Mouse (Mus musculus) embryonic facial prominence, embryonic 14.5 days (tissue): ENCODE results near the gene Tbck. TPM values are rescaled to one million over a fixed set of nuclear protein-coding genes. Genes with fewer than 3 reads are reported as not detected.

Experiments
- ATAC-seq: fragments of 200-750 bp; cut with Nextera tagmentation; 2 replicates; pipeline ENCODE4 v1.8.0; 2017; ENCODE audit warnings: low read depth, moderate number of reproducible peaks, moderate TSS enrichment
- DNase-seq: peaks from one replicate; pipeline ENCODE4 v3.0.0-alpha.2; 2015; ENCODE audit warnings: low spot score
- H3K27ac ChIP-seq: fragments of 300-500 bp; sonication (generic); replicated peaks from 2 replicates; pipeline ENCODE4 v1.5.1; 2014; ENCODE audit warnings: low read depth, mild to moderate bottlenecking, low read length, moderate library complexity
- H3K27me3 ChIP-seq: fragments of 300-500 bp; sonication (generic); replicated peaks from 2 replicates; pipeline ENCODE4 v1.6.1; 2014; ENCODE audit warnings: low read length; ENCODE audit not compliant: control insufficient read depth, insufficient read depth
- H3K36me3 ChIP-seq: fragments of 300-500 bp; sonication (generic); 2 replicates; pipeline ENCODE4 v1.6.1; 2014; ENCODE audit warnings: low read length, mixed read lengths; ENCODE audit not compliant: control insufficient read depth, insufficient read depth
- H3K4me1 ChIP-seq: fragments of 300-500 bp; sonication (generic); 2 replicates; pipeline ENCODE4 v1.6.1; 2014; ENCODE audit warnings: antibody characterized with exemption, low read length; ENCODE audit not compliant: control insufficient read depth, insufficient read depth
- H3K4me2 ChIP-seq: fragments of 300-500 bp; sonication (generic); 2 replicates; pipeline ENCODE4 v1.6.1; 2014; ENCODE audit warnings: low read depth, mild to moderate bottlenecking, low read length, moderate library complexity, mixed read lengths
- H3K4me3 ChIP-seq: fragments of 300-500 bp; sonication (generic); 2 replicates; pipeline ENCODE4 v1.5.1; 2014; ENCODE audit warnings: low read depth, mild to moderate bottlenecking, low read length
- H3K9ac ChIP-seq: fragments of 300-500 bp; sonication (generic); 2 replicates; pipeline ENCODE4 v1.6.1; 2014; ENCODE audit warnings: low read depth, mild to moderate bottlenecking, low read length, moderate library complexity, mixed read lengths
- H3K9me3 ChIP-seq: fragments of 300-500 bp; sonication (generic); 2 replicates; pipeline ENCODE4 v1.6.1; 2016; ENCODE audit warnings: low read length; ENCODE audit not compliant: control insufficient read depth
- WGBS: fragments of 180-500 bp; shearing (Covaris S2); extraction: QIAGEN DNeasy Blood & Tissue Kit; methylation state at CpG from one replicate; pipeline ENCODE4 v1.1.7; 2014; 5-methylcytosine and 5-hydroxymethylcytosine counted together
- polyA plus RNA-seq: library from polyadenylated mRNA; unstranded; fragments of >200 nt; fragmentation: Nextera tagmentation; extraction: Ambion mirVana; gene quantifications from 2 replicates; pipeline ENCODE4 v1.2.1, GENCODE M21; 2014

The Tbck gene
- polyA plus RNA-seq, 1 experiment from 2014 or later = 14.1 TPM

DNA sequence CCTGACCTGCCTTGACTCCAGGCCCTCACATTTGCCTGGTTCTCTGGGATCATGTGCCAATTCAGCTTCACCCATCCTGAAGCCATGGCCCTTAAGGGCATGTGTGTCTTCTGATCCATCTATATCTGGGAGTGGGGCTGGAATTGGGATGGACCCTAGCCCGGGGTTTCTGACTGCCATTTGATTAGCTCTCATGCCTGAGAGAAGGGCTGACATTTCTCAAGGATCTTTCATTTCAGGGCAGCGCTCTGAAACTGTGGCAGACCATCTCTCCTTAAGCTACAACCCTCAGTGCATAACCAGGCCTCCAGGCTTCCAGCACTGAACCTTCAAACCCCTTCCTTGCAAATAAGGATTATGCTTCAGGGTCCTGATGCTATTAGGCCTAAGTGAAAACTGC, 166.5 kb downstream of the Tbck start:
- H3K9me3 ChIP-seq = no peaks in the 10 kb centered on the region
- 71% methylated on average over 2 of the region's 2 CpGs for WGBS

DNA sequence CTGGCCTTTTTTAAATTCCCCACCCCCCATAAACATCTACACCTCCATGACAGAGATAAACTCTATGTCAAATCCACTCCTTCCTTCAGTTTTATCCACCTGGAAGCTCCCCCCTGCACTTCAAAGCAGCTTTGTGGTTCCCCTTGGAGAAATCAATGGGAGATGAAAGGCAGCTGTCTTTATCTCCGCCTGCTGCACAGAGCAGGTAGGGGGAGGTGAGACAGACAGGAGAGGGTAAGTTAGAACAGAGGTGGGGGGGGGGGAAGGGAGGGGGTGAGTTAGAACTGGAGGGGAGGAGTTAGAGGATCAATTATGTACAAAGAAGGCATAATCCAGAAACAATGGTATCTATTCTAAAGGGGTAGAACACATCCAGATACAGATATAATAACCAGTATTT, 167.5 kb downstream of the Tbck start:
- ATAC-seq = no peak
- H3K27ac ChIP-seq = no peak overlapping the region
- WGBS = 41% methylated on average over 1 of the region's 1 CpGs

More for the DNA sequence above, 166.5 kb downstream of the Tbck start:
- DNase-seq (no peak), ATAC-seq (no peak)
- H3K4me2 ChIP-seq = no peak overlapping the region
- no peak overlapping the region for H3K27ac ChIP-seq
- H3K4me3 ChIP-seq = no peak overlapping the region
- H3K27me3 ChIP-seq = no peaks in the 10 kb centered on the region
- H3K9ac ChIP-seq = no peak overlapping the region
- H3K36me3 ChIP-seq = no peaks in the 10 kb centered on the region
- H3K4me1 ChIP-seq = no peaks in the 10 kb centered on the region

DNA sequence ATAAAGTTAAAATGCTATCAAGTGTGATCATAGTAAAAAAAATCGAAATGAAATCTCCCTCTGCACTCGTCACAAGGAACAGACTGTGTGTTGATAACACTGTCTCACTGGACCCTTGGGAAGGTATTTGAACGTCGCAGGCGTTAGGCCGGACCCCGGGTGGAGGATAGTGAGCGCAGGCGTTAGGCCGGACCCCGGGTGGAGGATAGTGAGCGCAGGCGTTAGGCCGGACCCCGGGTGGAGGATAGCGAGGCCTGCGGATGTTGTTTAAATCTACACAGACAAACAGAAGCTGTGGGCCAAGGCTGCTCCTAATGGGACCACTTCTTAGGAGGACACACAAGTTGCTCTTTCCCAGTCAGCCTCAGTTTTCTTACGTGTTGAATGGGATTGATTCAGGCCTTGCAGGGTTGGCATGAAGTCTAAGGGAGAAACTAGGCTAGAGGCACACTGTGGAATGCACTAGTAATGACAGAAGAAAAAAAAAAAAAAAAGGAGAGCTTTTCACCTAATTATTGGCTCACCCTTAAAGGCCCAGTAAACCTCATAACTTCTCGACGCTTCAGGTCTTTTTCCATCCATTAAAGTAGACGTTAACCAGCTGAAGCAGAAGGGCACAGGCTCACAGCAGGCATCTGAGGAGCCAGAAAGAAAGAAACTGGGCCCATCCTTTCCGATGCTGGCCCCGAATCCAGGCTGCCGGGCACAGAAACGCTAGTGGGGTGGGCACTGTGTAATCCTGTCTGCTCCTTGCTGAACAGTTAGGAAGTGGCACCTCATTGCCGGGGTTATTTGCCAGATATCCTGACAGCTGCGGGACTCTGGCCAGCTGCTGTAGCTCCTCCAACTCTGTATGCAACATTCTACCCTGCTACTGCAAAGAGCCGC, 168.1 kb downstream of the Tbck start:
- H3K27me3 ChIP-seq = no peaks in the 10 kb centered on the region
- H3K27ac ChIP-seq = no peak overlapping the region
- DNase-seq = peak; percentile 48
- H3K9me3 ChIP-seq = no peaks in the 10 kb centered on the region
- H3K4me1 ChIP-seq = peaks cover 6% of the 10 kb centered on the region
- no peak overlapping the region for H3K4me3 ChIP-seq
- 0 out of 2 replicates have a peak overlapping the region, but pooled peaks have one; percentile 8 for H3K4me2 ChIP-seq
- 67% methylated on average over 28 of the region's 28 CpGs for WGBS
- H3K9ac ChIP-seq = no peak overlapping the region
- H3K36me3 ChIP-seq = no peaks in the 10 kb centered on the region
- ATAC-seq = no peak

More for the DNA sequence above, 167.5 kb downstream of the Tbck start:
- Histone ChIP-seq H3K9ac (no peak overlapping the region), H3K4me3 (no peak overlapping the region), H3K27me3 (no peaks in the 10 kb centered on the region), H3K36me3 (no peaks in the 10 kb centered on the region), H3K9me3 (no peaks in the 10 kb centered on the region), H3K4me2 (no peak overlapping the region), H3K4me1 (peaks cover 6% of the 10 kb centered on the region)
- DNase-seq = no peak

DNA sequence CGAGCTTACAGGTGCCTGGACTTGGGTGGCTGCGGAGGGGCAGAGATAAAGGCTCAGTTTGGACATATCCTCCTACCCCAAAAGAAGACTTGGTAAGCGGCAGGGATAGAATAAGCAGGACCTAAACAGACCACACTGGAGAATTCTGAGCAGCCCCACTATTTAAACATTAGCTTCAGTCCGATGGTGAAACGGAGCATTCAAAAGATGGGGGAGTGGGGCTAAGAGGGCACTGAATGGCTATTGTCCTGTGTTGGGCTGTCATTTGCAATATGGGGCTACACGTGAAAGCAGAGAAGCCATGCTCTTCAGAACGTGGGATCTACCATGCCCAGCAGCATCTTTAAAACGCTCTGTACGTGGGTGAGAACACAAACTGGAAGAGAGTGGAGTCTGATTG, 170.3 kb downstream of the Tbck start:
- DNase-seq = no peak
- H3K36me3 ChIP-seq = no peaks in the 10 kb centered on the region
- no peak overlapping the region for H3K27ac ChIP-seq
- H3K4me2 ChIP-seq = no peak overlapping the region
- H3K4me1 ChIP-seq = peaks cover 9% of the 10 kb centered on the region
- no peak overlapping the region for H3K9ac ChIP-seq
- ATAC-seq = no peak
- H3K27me3 ChIP-seq = no peaks in the 10 kb centered on the region
- no peaks in the 10 kb centered on the region for H3K9me3 ChIP-seq
- WGBS = 86% methylated on average over 9 of the region's 9 CpGs
- no peak overlapping the region for H3K4me3 ChIP-seq

DNA sequence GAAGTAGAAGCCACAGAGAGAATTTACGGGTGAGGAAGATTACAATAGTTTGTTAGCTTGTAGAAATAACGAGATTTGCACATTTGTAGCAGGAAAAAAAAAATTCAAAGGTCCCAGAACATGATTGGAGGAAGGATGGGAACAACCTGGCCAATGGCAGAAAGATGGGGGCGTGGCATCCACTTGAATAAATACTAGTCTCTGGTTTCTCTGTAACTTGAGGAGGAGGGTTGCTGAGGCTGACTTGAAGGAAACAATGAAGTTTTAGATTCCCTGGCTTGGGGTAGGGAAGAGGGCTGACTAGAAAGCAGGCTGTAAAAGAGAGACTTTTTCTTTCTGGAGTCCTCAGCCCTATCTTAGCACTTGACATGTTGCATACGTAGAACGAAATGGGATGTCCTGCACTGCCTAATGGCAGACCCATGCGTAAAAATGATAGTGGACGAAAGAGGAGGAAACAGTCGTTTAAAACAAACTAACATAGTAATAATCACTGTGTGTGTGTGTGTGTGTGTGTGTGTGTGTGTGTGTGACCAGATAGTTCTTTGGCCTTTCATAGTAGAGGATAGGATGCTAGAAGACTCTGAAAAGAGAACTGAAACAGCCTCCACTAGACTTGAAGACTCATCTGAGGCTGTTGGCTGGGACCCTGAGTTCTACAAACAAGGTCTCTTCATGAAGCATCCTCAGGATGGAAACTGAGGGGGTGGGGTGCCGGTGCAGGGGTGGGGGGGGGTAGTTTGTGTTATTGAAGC, 171.7 kb downstream of the Tbck start:
- Histone ChIP-seq H3K4me3 (no peak overlapping the region), H3K27ac (no peak overlapping the region), H3K27me3 (no peaks in the 10 kb centered on the region), H3K9me3 (no peaks in the 10 kb centered on the region), H3K9ac (no peak overlapping the region), H3K4me2 (no peak overlapping the region), H3K4me1 (peaks cover 14% of the 10 kb centered on the region), H3K36me3 (no peaks in the 10 kb centered on the region)
- 52% methylated on average over 9 of the region's 9 CpGs for WGBS
- peak; percentile 64 for ATAC-seq
- peak; percentile 92 for DNase-seq

DNA sequence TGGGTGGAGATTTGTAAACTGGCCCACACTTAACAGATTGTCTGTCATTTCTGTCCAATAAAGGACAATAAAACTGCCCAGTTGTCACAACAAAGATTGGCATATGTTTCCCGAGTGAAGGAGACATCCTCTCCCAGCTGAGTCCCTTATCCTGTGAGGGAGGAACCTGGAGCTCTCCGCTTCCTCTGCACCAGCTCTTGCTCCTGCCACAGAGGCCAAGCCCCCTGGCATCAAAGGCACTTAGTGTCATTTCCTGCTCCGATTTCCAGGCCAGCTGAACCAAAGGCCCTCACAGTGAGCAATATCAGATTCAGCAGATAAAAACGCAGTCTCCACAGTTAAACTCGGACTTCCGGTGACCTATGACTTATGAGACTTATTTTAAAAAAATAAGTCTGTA, 172.7 kb downstream of the Tbck start:
- no peak overlapping the region for H3K4me3 ChIP-seq
- 32% methylated on average over 6 of the region's 6 CpGs for WGBS
- H3K27me3 ChIP-seq = no peaks in the 10 kb centered on the region
- no peak overlapping the region for H3K4me2 ChIP-seq
- ATAC-seq (no peak), DNase-seq (no peak)
- H3K9me3 ChIP-seq = no peaks in the 10 kb centered on the region
- peaks cover 15% of the 10 kb centered on the region for H3K4me1 ChIP-seq
- H3K9ac ChIP-seq = no peak overlapping the region
- no peaks in the 10 kb centered on the region for H3K36me3 ChIP-seq
- no peak overlapping the region for H3K27ac ChIP-seq

DNA sequence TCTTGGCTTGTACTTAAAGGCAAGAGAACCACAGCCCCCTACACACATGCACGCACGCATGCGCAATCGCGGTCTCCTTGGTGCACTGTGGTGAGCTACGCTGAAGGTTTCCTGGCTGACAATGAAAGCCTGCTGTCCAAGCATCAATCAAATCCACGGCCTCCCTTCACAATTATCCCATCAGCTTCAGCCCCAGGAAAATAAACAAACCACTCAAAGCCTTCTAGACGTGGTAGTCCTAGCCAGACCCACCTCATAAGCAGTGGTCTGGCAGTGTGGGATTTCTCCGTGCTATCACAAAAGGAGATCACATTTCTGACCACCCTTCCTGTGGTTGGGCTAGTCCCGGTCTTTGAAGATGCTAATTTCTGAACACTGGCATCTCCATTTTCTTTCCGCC, 174.9 kb downstream of the Tbck start:
- DNase-seq (peak; percentile 83), ATAC-seq (peak; percentile 66)
- H3K4me1 ChIP-seq = peaks cover 15% of the 10 kb centered on the region
- H3K4me2 ChIP-seq = no peak overlapping the region
- no peak overlapping the region for H3K9ac ChIP-seq
- H3K4me3 ChIP-seq = no peak overlapping the region
- H3K27ac ChIP-seq = no peak overlapping the region
- no peaks in the 10 kb centered on the region for H3K27me3 ChIP-seq
- no peaks in the 10 kb centered on the region for H3K36me3 ChIP-seq
- no peaks in the 10 kb centered on the region for H3K9me3 ChIP-seq
- WGBS = 51% methylated on average over 11 of the region's 11 CpGs

DNA sequence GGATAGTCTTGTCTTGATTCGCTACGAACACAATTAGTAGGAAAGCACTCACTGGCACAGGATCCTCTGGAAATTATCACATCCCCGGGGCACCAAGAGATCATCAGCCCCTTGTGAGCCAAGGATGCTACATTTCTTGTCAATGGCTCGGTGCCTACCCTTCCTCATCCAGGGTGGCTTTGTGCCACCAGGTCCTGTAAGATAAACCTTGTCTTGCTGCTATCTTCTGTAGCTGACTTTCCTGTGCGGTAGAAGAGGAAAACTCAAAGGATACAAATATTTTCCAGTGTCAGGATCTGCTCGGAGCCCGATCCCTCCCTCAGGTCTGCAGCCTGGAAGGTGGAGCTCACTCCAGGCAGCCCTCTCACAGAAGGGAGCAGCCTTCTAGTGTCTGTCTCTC, 175.6 kb downstream of the Tbck start:
- Histone ChIP-seq H3K4me2 (no peak overlapping the region), H3K36me3 (no peaks in the 10 kb centered on the region), H3K4me1 (peaks cover 15% of the 10 kb centered on the region), H3K27ac (peak overlapping the region; percentile 52), H3K27me3 (no peaks in the 10 kb centered on the region), H3K9ac (no peak overlapping the region), H3K4me3 (no peak overlapping the region), H3K9me3 (no peaks in the 10 kb centered on the region)
- DNase-seq (no peak), ATAC-seq (no peak)
- WGBS = 77% methylated on average over 7 of the region's 7 CpGs
